Mouse (Mus musculus): Measurements from ENCODE around the gene Dcst2. TPM values are rescaled to one million over a fixed set of nuclear protein-coding genes. Genes with fewer than 3 reads are reported as not detected.

Dcst2 gene
- polyA plus RNA-seq, 1 experiment from 2014 or later, result 0.23 TPM

DNA sequence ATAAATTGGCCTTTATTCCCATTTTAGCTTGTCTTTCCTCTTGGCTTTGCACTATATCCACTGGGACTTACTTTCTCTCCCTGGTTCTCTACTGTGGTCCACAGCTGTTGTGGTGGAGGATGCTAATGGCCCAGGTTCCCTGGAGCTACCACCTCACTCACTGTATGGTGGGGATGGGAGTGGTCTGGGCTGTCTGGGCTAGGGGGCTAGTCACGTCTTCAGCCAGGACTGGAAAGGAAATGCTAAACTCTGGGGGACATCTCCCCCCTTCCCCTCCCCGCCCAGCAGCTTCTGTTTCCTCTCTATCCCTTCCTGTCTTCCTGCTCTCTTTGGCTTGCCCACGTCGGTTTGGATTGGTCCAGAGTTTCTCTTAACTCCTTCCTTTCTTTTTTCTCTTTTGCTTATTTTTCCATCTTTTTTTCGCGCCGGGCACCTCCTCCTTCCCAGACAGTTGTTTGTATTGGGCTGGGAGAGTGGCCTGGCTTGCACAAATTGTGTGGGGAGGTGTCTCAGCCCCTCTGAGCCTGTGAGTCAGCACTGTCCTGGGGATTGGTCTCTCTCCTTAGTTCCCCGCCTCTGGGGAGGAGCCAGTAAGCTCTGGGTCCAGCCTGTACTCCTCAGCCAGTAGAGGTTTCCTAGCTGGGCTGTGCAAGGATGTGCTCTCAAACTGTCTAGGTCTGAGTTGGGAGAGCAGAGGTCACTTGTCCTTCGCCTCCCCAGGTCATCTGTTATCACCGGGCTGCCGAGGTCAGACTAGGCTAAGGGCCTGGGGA lies 59.4 kb downstream of the Dcst2 start:
- no peaks in the 10 kb centered on the region for H3K27me3 ChIP-seq
- H3K4me2 ChIP-seq, result peak overlapping the region; percentile 70
- H3K9me3 ChIP-seq, result no peaks in the 10 kb centered on the region
- peak overlapping the region; percentile 97 for H3K27ac ChIP-seq
- H3K36me3 ChIP-seq, result peaks cover 28% of the 10 kb centered on the region
- H3K9ac ChIP-seq, result peak overlapping the region; percentile 50
- peak overlapping the region; percentile 65 for H3K4me3 ChIP-seq
- H3K4me1 ChIP-seq, result peaks cover 60% of the 10 kb centered on the region
- peak; percentile 78 for ATAC-seq (ENCODE audit: insufficient number of reproducible peaks, low FRiP score, low TSS enrichment, low read depth)
- WGBS, result 4% methylated on average over 11 of the region's 11 CpGs

DNA sequence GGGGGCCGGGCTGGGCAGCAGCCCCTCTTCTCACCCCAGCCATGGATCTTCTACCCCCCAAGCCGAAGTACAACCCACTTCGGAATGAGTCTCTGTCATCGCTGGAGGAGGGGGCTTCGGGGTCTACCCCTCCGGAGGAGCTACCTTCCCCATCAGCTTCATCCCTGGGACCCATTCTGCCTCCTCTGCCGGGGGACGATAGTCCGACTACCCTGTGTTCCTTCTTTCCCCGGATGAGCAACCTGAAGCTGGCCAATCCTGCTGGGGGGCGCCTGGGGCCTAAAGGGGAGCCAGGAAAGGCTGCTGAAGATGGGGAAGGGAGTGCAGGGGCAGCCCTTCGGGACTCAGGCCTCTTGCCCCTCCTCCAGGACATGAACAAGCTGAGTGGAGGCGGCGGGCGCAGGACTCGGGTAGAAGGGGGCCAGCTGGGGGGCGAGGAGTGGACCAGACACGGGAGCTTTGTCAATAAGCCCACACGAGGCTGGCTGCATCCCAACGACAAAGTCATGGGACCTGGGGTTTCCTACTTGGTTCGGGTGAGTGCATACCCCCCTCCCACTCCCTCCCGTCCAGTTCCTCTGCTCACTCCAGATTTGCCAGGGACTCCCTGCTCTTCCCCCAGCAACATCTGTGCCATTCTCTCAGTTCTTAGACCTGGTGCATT lies 60.2 kb downstream of the Dcst2 start:
- ATAC-seq (ENCODE audit: insufficient number of reproducible peaks, low FRiP score, low TSS enrichment, low read depth), result no peak
- Histone ChIP-seq H3K27me3 (no peaks in the 10 kb centered on the region), H3K9me3 (no peaks in the 10 kb centered on the region), H3K4me1 (peaks cover 53% of the 10 kb centered on the region), H3K4me3 (peak overlapping the region; percentile 65), H3K9ac (peak overlapping the region; percentile 50), H3K36me3 (peaks cover 33% of the 10 kb centered on the region), H3K27ac (peak overlapping the region; percentile 97), H3K4me2 (peak overlapping the region; percentile 70)
- 5% methylated on average over 22 of the region's 22 CpGs for WGBS

DNA sequence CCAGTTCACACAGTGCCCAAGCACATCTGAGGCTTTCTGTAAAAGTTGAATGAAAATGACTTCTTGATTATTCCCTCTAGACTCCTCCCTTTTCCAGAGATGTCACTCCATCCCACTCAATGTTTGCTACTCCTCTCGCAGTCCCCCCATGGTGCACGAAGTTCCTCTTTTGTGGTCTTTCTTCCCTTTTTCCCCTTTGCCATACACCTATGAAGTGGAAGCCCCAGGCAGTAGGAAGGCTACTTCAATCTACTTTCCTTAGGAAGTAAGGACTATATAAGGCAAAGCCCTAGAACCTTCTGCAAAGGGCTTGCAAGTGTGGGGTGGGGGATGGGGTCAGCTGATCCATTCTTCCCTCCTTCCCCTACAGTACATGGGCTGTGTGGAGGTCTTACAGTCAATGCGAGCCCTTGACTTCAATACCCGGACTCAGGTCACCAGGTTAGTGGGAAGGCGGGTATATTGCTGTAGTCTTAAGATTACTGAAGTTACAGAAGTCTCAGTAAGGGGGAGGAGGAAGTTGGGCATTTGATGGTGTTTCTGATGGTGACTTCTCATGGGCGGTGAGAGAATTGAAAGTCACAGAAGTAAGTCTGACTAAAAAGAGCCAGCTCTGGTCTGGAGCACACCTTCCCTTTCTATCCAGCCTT lies 60.9 kb downstream of the Dcst2 start:
- Histone ChIP-seq H3K4me2 (peak overlapping the region; percentile 70), H3K36me3 (peaks cover 40% of the 10 kb centered on the region), H3K9ac (0 out of 2 replicates have a peak overlapping the region, but pooled peaks have one; percentile 20), H3K27me3 (no peaks in the 10 kb centered on the region), H3K4me1 (peaks cover 48% of the 10 kb centered on the region), H3K9me3 (no peaks in the 10 kb centered on the region), H3K4me3 (peak overlapping the region; percentile 65), H3K27ac (peak overlapping the region; percentile 22; the same call in 1 of the 2 replicates)
- ATAC-seq (ENCODE audit: insufficient number of reproducible peaks, low FRiP score, low TSS enrichment, low read depth), result no peak
- WGBS, result 76% methylated on average over 6 of the region's 6 CpGs

DNA sequence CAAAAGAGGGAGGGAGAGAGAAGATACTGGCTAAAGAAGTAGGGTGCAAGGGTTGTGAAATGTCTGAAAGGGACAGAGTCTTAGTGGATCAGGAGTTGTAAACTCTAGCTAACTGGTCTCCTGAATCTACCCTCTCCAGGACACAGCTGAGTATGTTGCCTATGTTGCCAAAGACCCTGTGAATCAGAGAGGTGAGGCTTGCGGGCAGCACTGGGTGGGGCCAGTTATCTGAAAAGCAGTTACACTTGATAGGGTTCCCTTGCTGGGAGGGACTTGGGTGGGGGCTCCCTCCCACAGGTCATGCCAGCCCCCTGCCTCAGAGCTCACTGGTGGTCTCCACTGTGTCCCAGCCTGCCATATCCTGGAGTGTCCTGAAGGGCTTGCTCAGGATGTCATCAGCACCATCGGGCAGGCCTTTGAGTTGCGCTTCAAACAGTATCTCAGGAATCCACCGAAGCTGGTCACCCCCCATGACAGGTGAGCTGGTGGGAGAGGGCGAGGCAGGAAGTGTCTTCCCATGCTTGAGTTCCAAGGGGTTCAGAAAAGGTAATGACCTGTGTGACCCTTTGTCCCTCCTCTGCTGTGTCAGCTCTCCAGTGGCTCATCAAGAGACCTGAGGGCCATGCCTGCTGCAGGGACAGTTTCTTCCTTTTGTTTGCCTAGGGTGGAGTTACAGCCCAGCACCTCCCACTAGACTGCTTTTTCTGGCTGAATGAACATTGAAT lies 62.8 kb downstream of the Dcst2 start:
- peaks cover 48% of the 10 kb centered on the region for H3K36me3 ChIP-seq
- 83% methylated on average over 5 of the region's 5 CpGs for WGBS
- peaks cover 47% of the 10 kb centered on the region for H3K4me1 ChIP-seq

DNA sequence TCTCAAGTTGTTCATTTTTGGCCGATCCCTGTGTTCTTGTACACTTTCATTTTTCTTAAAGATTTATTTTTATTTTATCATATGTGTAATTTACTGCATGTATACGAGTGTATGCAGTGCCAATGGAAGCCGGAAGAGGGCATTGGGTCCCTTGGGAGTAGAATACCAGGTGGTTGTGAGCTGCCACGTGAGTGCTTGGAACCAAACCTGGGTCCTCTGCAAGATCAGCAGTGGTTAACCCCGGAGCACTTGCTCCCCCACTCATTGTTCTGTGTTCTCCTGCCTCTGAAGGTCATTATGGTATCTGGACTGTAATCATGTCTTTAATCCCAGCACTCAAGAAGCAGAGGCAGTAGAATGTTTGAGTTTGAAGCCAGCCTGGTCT lies 63.4 kb downstream of the Dcst2 start:
- peaks cover 48% of the 10 kb centered on the region for H3K36me3 ChIP-seq
- H3K27ac ChIP-seq, result no peak overlapping the region
- no peaks in the 10 kb centered on the region for H3K27me3 ChIP-seq
- no peaks in the 10 kb centered on the region for H3K9me3 ChIP-seq
- no peak overlapping the region for H3K4me3 ChIP-seq
- H3K9ac ChIP-seq, result no peak overlapping the region
- no peak overlapping the region for H3K4me2 ChIP-seq
- ATAC-seq (ENCODE audit: insufficient number of reproducible peaks, low FRiP score, low TSS enrichment, low read depth), result no peak
- 84% methylated on average over 5 of the region's 5 CpGs for WGBS
- peaks cover 44% of the 10 kb centered on the region for H3K4me1 ChIP-seq

More for the DNA sequence above, 62.8 kb downstream of the Dcst2 start:
- Histone ChIP-seq H3K27me3 (no peaks in the 10 kb centered on the region), H3K9ac (0 out of 2 replicates have a peak overlapping the region, but pooled peaks have one; percentile 14), H3K9me3 (no peaks in the 10 kb centered on the region), H3K27ac (no peak overlapping the region), H3K4me2 (no peak overlapping the region), H3K4me3 (no peak overlapping the region)
- no peak for ATAC-seq (ENCODE audit: insufficient number of reproducible peaks, low FRiP score, low TSS enrichment, low read depth)

DNA sequence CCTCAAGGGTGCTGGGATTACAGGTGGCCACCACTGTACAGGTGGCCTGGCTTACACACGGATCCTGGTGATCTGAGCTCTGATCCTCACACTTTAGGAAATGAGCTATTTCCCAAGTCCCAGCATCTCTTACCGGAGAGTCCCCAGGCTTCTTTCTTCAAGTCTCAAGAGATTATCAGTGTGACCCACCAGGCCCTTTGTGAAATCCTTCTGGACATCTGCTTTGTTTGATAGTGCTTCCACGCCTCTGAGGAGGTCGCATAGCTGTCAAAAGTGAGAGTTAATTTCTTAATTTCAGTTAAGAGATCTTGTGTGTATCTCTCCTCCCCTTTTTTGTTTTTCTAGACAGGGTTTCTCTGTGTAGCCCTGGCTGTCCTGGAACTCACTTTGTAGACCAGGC lies 64.1 kb downstream of the Dcst2 start:
- H3K4me1 ChIP-seq, result peaks cover 39% of the 10 kb centered on the region
- H3K4me2 ChIP-seq, result no peak overlapping the region
- H3K27me3 ChIP-seq, result no peaks in the 10 kb centered on the region
- no peak overlapping the region for H3K4me3 ChIP-seq
- no peaks in the 10 kb centered on the region for H3K9me3 ChIP-seq
- H3K36me3 ChIP-seq, result peaks cover 48% of the 10 kb centered on the region
- no peak for ATAC-seq (ENCODE audit: insufficient number of reproducible peaks, low FRiP score, low TSS enrichment, low read depth)
- no peak overlapping the region for H3K27ac ChIP-seq
- 92% methylated on average over 4 of the region's 4 CpGs for WGBS
- H3K9ac ChIP-seq, result no peak overlapping the region

Other genes with a start within 250 kb of the Dcst2 start
- 0.20 and 0.23 TPM in 2 replicates for gene Pklr, start 225.8 kb upstream of the Dcst2 start, polyA plus RNA-seq (2015; fragmentation: Nextera tagmentation; extraction: Ambion mirVana)
- gene Hcn3, start 201.8 kb upstream of the Dcst2 start, polyA plus RNA-seq (2015; fragmentation: Nextera tagmentation; extraction: Ambion mirVana), result 1.9 and 2.2 TPM in 2 replicates
- 23.9 and 25.0 TPM in 2 replicates for gene Clk2, start 197.2 kb upstream of the Dcst2 start, polyA plus RNA-seq (2015; fragmentation: Nextera tagmentation; extraction: Ambion mirVana)
- gene Scamp3, start 184.5 kb upstream of the Dcst2 start, polyA plus RNA-seq (2015; fragmentation: Nextera tagmentation; extraction: Ambion mirVana), result 101 and 115 TPM in 2 replicates
- 31.4 and 34.0 TPM in 2 replicates for gene Fam189b, start 178.8 kb upstream of the Dcst2 start, polyA plus RNA-seq (2015; fragmentation: Nextera tagmentation; extraction: Ambion mirVana)
- gene Gba, start 159.0 kb upstream of the Dcst2 start, polyA plus RNA-seq (2015; fragmentation: Nextera tagmentation; extraction: Ambion mirVana), result 62.5 and 70.9 TPM in 2 replicates
- gene Thbs3, start 146.8 kb upstream of the Dcst2 start, polyA plus RNA-seq (2015; fragmentation: Nextera tagmentation; extraction: Ambion mirVana), result 94.0 and 116 TPM in 2 replicates
- gene Mtx1, start 134.9 kb upstream of the Dcst2 start, polyA plus RNA-seq (2015; fragmentation: Nextera tagmentation; extraction: Ambion mirVana), result 156 and 180 TPM in 2 replicates
- 0.64 and 0.68 TPM in 2 replicates for gene Muc1, start 132.9 kb upstream of the Dcst2 start, polyA plus RNA-seq (2015; fragmentation: Nextera tagmentation; extraction: Ambion mirVana)
- 307 and 334 TPM in 2 replicates for gene Krtcap2, start 116.0 kb upstream of the Dcst2 start, polyA plus RNA-seq (2015; fragmentation: Nextera tagmentation; extraction: Ambion mirVana)
- gene Trim46, start 115.7 kb upstream of the Dcst2 start, polyA plus RNA-seq (2015; fragmentation: Nextera tagmentation; extraction: Ambion mirVana), result 4.0 and 4.7 TPM in 2 replicates
- 131 and 161 TPM in 2 replicates for gene Dpm3, start 102.6 kb upstream of the Dcst2 start, polyA plus RNA-seq (2015; fragmentation: Nextera tagmentation; extraction: Ambion mirVana)
- 91.9 and 92.8 TPM in 2 replicates for gene Slc50a1, start 91.4 kb upstream of the Dcst2 start, polyA plus RNA-seq (2015; fragmentation: Nextera tagmentation; extraction: Ambion mirVana)
- 59.6 and 64.2 TPM in 2 replicates for gene Efna1, start 80.8 kb upstream of the Dcst2 start, polyA plus RNA-seq (2015; fragmentation: Nextera tagmentation; extraction: Ambion mirVana)
- gene Efna3, start 39.0 kb upstream of the Dcst2 start, polyA plus RNA-seq (2015; fragmentation: Nextera tagmentation; extraction: Ambion mirVana), result 57.9 and 59.2 TPM in 2 replicates
- 30.4 and 34.4 TPM in 2 replicates for gene Efna4, start 23.9 kb upstream of the Dcst2 start, polyA plus RNA-seq (2015; fragmentation: Nextera tagmentation; extraction: Ambion mirVana)
- 94.4 and 106 TPM in 2 replicates for gene Adam15, start 12.0 kb upstream of the Dcst2 start, polyA plus RNA-seq (2015; fragmentation: Nextera tagmentation; extraction: Ambion mirVana)
- gene Dcst1, start 3.3 kb downstream of the Dcst2 start, polyA plus RNA-seq (2015; fragmentation: Nextera tagmentation; extraction: Ambion mirVana), result 0.52 and 0.76 TPM in 2 replicates
- 7.0 and 7.2 TPM in 2 replicates for gene Zbtb7b, start 32.8 kb downstream of the Dcst2 start, polyA plus RNA-seq (2015; fragmentation: Nextera tagmentation; extraction: Ambion mirVana)
- not detected in 2 replicates for gene Lenep, start 40.8 kb downstream of the Dcst2 start, polyA plus RNA-seq (2015; fragmentation: Nextera tagmentation; extraction: Ambion mirVana)
- gene Flad1, start 49.9 kb downstream of the Dcst2 start, polyA plus RNA-seq (2015; fragmentation: Nextera tagmentation; extraction: Ambion mirVana), result 27.1 and 31.0 TPM in 2 replicates
- gene Cks1b, start 56.4 kb downstream of the Dcst2 start, polyA plus RNA-seq (2015; fragmentation: Nextera tagmentation; extraction: Ambion mirVana), result 340 and 365 TPM in 2 replicates
- 108 and 112 TPM in 2 replicates for gene Shc1, start 56.5 kb downstream of the Dcst2 start, polyA plus RNA-seq (2015; fragmentation: Nextera tagmentation; extraction: Ambion mirVana)
- gene Pygo2, start 68.2 kb downstream of the Dcst2 start, polyA plus RNA-seq (2015; fragmentation: Nextera tagmentation; extraction: Ambion mirVana), result 37.1 and 43.7 TPM in 2 replicates
- gene Pbxip1, start 74.7 kb downstream of the Dcst2 start, polyA plus RNA-seq (2015; fragmentation: Nextera tagmentation; extraction: Ambion mirVana), result 33.9 and 51.5 TPM in 2 replicates
- 55.2 and 61.1 TPM in 2 replicates for gene Pmvk, start 92.6 kb downstream of the Dcst2 start, polyA plus RNA-seq (2015; fragmentation: Nextera tagmentation; extraction: Ambion mirVana)
- gene Kcnn3, start 158.2 kb downstream of the Dcst2 start, polyA plus RNA-seq (2015; fragmentation: Nextera tagmentation; extraction: Ambion mirVana), result 4.7 and 5.4 TPM in 2 replicates